Mouse (Mus musculus) heart, postnatal 10 days (tissue): ENCODE results near the gene Tmem126a. TPM values are rescaled to one million over a fixed set of nuclear protein-coding genes. Genes with fewer than 3 reads are reported as not detected.

Experiments used
- DNase-seq, 2 experiments: peaks; one replicate each; pipeline ENCODE4 v3.0.0; 2021
- intact Hi-C: fragments of 180-260 bp; cut with DNase I; formaldehyde crosslinking; loops from one replicate; pipeline ENCODE4 v1.15.1; 2025
- total RNA-seq, 2 experiments: library from RNA; stranded (reverse); gene quantifications; 2 replicates each; pipeline ENCODE4 v1.2.3; 2021

The Tmem126a gene
- total RNA-seq: 10 to 100 TPM; 94.9 to 96.0 TPM

- peak; percentile 91 to 92 for DNase-seq
- intact Hi-C loops: no loop called here
These were observed at the start of gene Tmem126a for GRCm38 (mm10) chr7:90456845-90457468. Tmem126a (minus strand) TSS chr7:90457229.

GRCm38 (mm10) chr7:90482607-90483006, 25.6 kb upstream of the Tmem126a start:
- intact Hi-C loops: no loop called here
- DNase-seq: no peak

- peak; percentile 9 to 16 for DNase-seq
These were observed 19.6 kb upstream of the Tmem126a start, which contains the start of gene Dlg2 for GRCm38 (mm10) chr7:90476313-90477245. Dlg2 (plus strand) TSS chr7:90476672.

GRCm38 (mm10) chr7:90475793-90476312, 18.8 kb upstream of the Tmem126a start, which contains the start of gene Tmem126b:
Tmem126b (minus strand) TSS chr7:90476001.
- DNase-seq: peak; percentile 99
- intact Hi-C loops: no loop called here

More at GRCm38 (mm10) chr7:90476313-90477245, 19.6 kb upstream of the Tmem126a start, which contains the start of gene Dlg2:
- intact Hi-C loops: no loop called here

GRCm38 (mm10) chr7:90473511-90473910, 16.5 kb upstream of the Tmem126a start:
- no peak for DNase-seq
- intact Hi-C loops: no loop called here

- intact Hi-C loops: no loop called here
- DNase-seq: no peak
These were observed 4.4 kb upstream of the Tmem126a start for GRCm38 (mm10) chr7:90461441-90461840.

GRCm38 (mm10) chr7:90460930-90461329, 3.9 kb upstream of the Tmem126a start:
- intact Hi-C loops: no loop called here
- peak; percentile 15 to 41 for DNase-seq

GRCm38 (mm10) chr7:90460330-90460729, 3.3 kb upstream of the Tmem126a start:
- intact Hi-C loops: no loop called here
- DNase-seq: peak; percentile 13 to 43

GRCm38 (mm10) chr7:90457517-90457916, 488 bp upstream of the Tmem126a start:
- intact Hi-C loops: no loop called here
- DNase-seq: no peak

- DNase-seq: no peak
- intact Hi-C loops: no loop called here
These were observed 732 bp downstream of the Tmem126a start for GRCm38 (mm10) chr7:90456149-90456844.

- intact Hi-C loops: no loop called here
- peak; percentile 20 to 25 for DNase-seq
These were observed 12.8 kb downstream of the Tmem126a start for GRCm38 (mm10) chr7:90444206-90444605.

GRCm38 (mm10) chr7:90443101-90444091, 13.6 kb downstream of the Tmem126a start:
- peak; percentile 76 to 78 for DNase-seq
- intact Hi-C loops: no loop called here

- intact Hi-C loops: no loop called here
- peak; percentile 98 for DNase-seq
These were observed 14.4 kb downstream of the Tmem126a start, which contains the start of gene Crebzf for GRCm38 (mm10) chr7:90442518-90443080. Crebzf (plus strand) TSS chr7:90442729.

GRCm38 (mm10) chr7:90442070-90442469, 15.0 kb downstream of the Tmem126a start:
- intact Hi-C loops: no loop called here
- peak in 1 of 2 experiments; percentile 17 for DNase-seq

- intact Hi-C loops: no loop called here
These were observed 17.0 kb downstream of the Tmem126a start for GRCm38 (mm10) chr7:90440044-90440443.

GRCm38 (mm10) chr7:90432221-90432620, 24.8 kb downstream of the Tmem126a start:
- no peak for DNase-seq
- intact Hi-C loops: no loop called here

More at GRCm38 (mm10) chr7:90440044-90440443, 17.0 kb downstream of the Tmem126a start:
- no peak for DNase-seq

- intact Hi-C loops: loop anchor here (5.0 kb wide), 1 partner anchor 430 kb away; no protein-coding TSS in a partner anchor
These were observed 30.0 kb downstream of the Tmem126a start for GRCm38 (mm10) chr7:90427006-90427405.

More at GRCm38 (mm10) chr7:90427006-90427405, 30.0 kb downstream of the Tmem126a start:
- peak; percentile 31 to 40 for DNase-seq
